Mouse (Mus musculus): ENCODE results near the gene Ticam1. TPM values are rescaled to one million over a fixed set of nuclear protein-coding genes. Genes with fewer than 3 reads are reported as not detected.

Gene Ticam1
- polyA plus RNA-seq (2021; fragmentation: Nextera tagmentation), result 2.2 and 2.6 TPM in 2 replicates
- long read RNA-seq, experiment 1, partial matches to known transcripts, result 0 of 1 reads
- long read RNA-seq, experiment 1, other reads (novel, unspliced or antisense), result 1 of 1 reads
- long read RNA-seq, experiment 2, transcript Ticam1-201 (2 exons, 2,992 nt), result major isoform, 5 of 7 reads
- long read RNA-seq, experiment 2, partial matches to known transcripts, result 0 of 7 reads
- long read RNA-seq, experiment 2, other reads (novel, unspliced or antisense), result 2 of 7 reads

DNA sequence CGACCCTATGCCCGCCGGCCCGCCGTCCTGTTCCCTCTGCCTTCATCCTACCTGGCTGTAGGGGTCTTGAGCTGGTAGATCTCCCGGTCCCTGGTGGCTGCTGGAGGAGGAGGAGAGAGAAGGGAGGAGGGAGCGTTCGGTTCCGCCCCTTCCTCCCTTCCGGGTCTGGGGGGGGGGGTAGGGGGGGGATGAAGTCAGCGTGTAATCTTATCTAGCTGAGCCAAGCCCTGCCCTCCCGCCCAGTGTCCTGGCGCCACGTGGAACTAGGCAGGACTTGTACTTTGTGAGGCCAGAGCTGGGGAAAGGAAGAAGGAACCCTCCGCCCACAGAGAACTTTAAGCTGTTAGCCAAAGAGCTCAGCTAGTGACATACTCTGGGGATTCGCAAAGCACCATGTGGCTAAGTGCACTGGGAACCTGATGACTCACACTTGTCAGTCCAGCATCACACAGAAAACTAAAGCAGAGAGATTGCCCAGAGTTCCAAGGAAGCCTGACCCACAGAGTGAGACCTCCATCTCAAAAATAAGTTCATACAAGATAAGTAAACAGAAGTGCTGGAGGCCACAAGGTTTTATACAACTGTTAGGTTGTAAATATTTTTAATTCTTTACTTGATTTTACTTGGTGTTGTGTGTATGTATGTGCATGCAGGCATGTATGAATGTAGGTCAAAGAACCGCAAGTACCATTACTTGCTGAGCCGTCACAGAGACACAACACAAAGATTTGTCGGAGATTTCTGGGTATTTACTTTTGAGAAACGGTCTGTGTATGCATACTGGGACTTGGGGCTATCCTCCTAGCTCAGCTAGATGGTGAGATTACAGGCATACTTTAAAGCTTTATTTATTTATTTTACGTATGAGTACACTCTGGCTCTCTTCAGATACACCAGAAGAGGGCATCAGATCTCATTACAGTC is at the start of gene Ticam1:
Ticam1 (minus strand) TSS at position 144 of the 924 bp plus-strand sequence.

DNA sequence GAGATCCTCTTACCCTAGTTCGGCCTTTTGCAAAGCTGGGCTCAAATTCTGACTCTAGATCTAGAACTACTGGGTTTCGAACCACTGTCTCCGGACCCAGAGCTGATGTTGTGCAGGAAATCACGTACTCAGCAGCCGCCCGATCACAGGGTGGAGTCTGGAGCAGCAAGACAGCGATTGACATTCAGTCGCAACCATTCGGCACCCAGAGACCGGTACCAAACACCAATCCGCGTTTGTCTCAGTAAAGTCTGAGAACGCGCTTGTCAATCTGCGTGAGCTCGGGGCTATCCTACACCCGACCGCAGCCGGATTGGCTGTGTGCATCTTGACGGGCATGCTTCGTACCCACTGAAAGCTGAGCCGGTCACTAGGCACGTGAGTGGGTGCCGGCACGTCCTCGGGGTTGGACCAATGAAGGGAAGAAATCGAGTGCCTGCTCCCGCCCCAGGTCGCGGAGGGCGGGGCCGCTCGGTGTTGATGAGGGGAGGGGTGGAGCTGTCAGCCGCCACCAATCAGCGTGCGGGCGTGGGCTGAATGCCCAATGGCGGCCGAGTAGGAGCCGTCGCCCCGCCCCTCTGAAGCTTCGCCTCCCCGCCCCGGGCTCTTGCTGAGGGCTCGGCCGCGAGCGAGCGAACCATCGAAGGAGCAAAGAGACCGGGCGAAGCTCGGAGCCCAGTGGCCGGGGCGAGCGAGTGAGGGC is 49.0 kb upstream of the Ticam1 start, which contains the start of gene Kdm4b:
Kdm4b (plus strand) TSS at position 613 of the 703 bp plus-strand sequence.

DNA sequence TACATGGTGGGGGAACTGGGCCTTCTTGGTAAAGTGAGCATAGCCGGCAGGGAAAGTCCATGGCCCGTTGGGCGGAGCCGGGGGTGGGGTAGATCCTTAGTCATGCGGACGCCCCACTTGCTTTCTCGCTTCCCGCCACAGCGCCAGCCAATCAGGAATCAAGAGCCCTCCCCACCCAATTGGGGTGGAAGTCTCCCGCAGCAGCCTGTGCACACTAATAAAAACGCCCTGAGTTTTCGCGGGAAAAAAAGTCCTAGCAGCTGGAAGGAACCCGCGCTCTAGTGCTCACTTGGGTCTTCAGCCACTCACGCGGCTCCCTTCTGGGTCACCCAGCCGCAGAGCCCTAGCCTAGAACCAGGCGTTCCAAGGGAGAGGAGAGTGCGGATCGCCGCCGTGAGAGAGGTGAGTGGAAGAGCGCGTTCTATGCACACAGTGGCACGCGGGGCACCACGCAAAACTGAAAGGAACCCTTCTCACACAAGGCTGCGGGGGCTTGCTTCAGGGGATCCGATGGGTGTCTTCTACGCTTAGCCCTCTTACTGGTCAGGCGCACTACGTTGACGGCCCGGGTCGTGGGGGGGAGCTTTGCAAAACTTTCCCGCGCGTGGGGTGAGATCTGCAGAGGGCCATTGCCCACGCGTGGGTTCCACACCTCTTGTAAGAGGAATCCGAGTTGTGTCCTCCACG is 26.7 kb upstream of the Ticam1 start, which contains the start of gene Uhrf1:
Uhrf1 (plus strand) TSS at position 162 of the 687 bp plus-strand sequence.

DNA sequence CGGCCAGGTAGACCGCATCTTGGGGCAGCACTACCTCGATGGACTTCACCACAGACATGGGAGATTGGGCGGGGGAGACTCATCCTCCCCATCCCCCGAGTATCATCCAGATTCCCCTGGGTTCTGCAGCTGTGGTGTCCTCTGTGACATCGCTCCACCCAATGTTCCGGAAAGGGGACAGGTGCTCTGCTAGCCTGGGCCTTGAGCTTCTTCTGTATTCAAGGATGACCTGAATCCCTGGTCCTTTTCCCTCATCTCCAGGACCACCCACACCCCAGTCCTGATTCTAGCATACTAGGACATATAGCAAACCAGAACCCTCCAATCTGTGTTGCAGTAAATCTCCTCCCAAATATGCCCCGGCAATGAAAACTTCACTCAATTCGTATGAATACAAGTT is 23.6 kb upstream of the Ticam1 start, which contains the start of gene Arrdc5:
Arrdc5 (minus strand) TSS at position 101 of the 400 bp plus-strand sequence.

DNA sequence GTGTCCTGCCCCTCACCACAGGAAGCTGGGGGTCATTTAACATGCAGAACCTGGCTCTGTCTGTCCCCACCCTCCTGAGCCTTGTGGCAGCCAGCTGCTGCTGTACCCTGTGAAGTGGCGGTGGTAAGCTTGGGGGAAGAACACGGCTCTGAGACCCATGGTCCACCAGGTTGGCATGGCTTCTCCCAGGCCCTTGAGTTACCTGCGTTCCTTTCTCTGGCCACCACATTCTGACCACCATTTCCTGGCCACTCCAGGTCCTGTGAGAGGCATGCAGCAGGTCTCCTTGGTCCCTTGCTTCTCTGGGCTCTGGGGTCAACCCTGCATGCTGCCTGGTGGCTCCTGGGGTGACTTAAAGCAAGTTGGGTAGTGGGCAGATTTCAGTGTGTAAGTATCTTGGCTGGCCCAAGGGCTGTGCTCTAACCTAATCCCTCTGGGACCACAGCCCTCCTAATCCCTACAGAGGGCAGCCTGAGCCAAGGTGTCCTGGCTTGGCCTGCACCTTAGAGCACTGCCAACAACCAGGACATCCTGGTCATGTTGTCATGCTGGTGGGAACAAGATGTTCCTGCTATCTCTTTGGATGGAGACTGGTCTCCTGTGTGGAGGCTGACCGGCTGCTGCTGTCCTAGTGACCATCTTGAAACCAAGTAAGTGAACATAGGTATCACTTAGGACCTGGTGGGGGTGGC is 16.1 kb upstream of the Ticam1 start, which contains the start of gene Plin3:
Plin3 (minus strand) TSS at position 343 of the 692 bp plus-strand sequence.

DNA sequence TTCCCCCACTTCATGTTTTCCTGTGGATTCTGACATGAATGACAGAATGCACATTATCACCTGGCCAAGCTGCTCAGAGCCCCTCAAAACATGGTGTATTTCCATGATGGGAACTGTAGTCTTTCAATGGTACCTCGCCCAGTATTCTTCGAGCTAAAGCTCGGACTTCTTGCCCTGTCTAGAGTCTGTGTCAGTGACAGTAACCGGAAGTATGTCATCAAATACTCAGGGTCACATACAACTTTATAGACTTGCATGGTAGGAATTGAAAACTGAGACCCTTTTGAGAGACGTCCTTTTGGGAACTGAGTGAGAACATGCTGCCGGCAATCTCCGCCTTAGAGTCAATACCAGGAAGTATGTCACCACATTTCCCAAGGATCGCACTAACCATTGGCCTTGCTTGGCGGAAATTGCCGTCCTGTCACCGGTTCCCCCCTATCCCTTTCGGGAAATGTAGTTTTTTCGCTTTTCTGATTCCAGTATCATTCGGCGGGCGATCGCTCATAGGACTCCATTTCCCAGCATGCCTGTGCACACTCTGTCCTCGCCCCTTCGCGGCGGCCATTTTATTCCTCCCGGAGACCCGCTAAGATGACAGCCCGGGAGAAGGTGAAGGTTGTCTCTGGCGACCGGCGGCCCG is 20.2 kb downstream of the Ticam1 start, which contains the start of gene Fem1a:
Fem1a (plus strand) TSS at position 572 of the 643 bp plus-strand sequence.

Small RNAs within 50 kb of the gene (microRNA-seq; reads per million reads assigned to microRNA genes)
- 1,626 reads per million, percentile 86 among the genes with 10 or more reads in this experiment for gene Mir7b

Other genes starting within 250 kb of the Ticam1 start
- 37.8 and 39.8 TPM in 2 replicates for gene Sh3gl1, start 240.2 kb downstream of the Ticam1 start, polyA plus RNA-seq (2021; fragmentation: Nextera tagmentation)
- gene Chaf1a, start 236.3 kb downstream of the Ticam1 start, polyA plus RNA-seq (2021; fragmentation: Nextera tagmentation), result 0.68 and 0.92 TPM in 2 replicates
- gene Ubxn6, start 201.8 kb downstream of the Ticam1 start, polyA plus RNA-seq (2021; fragmentation: Nextera tagmentation), result 84.0 and 89.6 TPM in 2 replicates
- gene Hdgfl2, start 197.2 kb downstream of the Ticam1 start, polyA plus RNA-seq (2021; fragmentation: Nextera tagmentation), result 73.1 and 79.1 TPM in 2 replicates
- 0.13 and 0.18 TPM in 2 replicates for gene Plin4, start 167.0 kb downstream of the Ticam1 start, polyA plus RNA-seq (2021; fragmentation: Nextera tagmentation)
- gene Plin5, start 159.2 kb downstream of the Ticam1 start, polyA plus RNA-seq (2021; fragmentation: Nextera tagmentation), result 2.0 and 2.2 TPM in 2 replicates
- 1.5 and 1.8 TPM in 2 replicates for gene Lrg1, start 154.8 kb downstream of the Ticam1 start, polyA plus RNA-seq (2021; fragmentation: Nextera tagmentation)
- gene Sema6b, start 136.4 kb downstream of the Ticam1 start, polyA plus RNA-seq (2021; fragmentation: Nextera tagmentation), result 3.9 and 4.9 TPM in 2 replicates
- gene Tnfaip8l1, start 114.3 kb downstream of the Ticam1 start, polyA plus RNA-seq (2021; fragmentation: Nextera tagmentation), result 7.2 and 9.1 TPM in 2 replicates
- 83.8 and 89.4 TPM in 2 replicates for gene Mydgf, start 92.9 kb downstream of the Ticam1 start, polyA plus RNA-seq (2021; fragmentation: Nextera tagmentation)
- gene Dpp9, start 57.9 kb downstream of the Ticam1 start, polyA plus RNA-seq (2021; fragmentation: Nextera tagmentation), result 17.7 and 19.1 TPM in 2 replicates
- 9.4 and 10.9 TPM in 2 replicates for gene Fem1a, start 20.0 kb downstream of the Ticam1 start, polyA plus RNA-seq (2021; fragmentation: Nextera tagmentation)
- gene Plin3, start 16.1 kb upstream of the Ticam1 start, polyA plus RNA-seq (2021; fragmentation: Nextera tagmentation), result 6.1 and 9.9 TPM in 2 replicates
- gene Arrdc5, start 23.5 kb upstream of the Ticam1 start, polyA plus RNA-seq (2021; fragmentation: Nextera tagmentation), result not detected in 2 replicates
- 0.15 and 0.48 TPM in 2 replicates for gene Uhrf1, start 26.5 kb upstream of the Ticam1 start, polyA plus RNA-seq (2021; fragmentation: Nextera tagmentation)
- 25.3 and 26.4 TPM in 2 replicates for gene Kdm4b, start 49.3 kb upstream of the Ticam1 start, polyA plus RNA-seq (2021; fragmentation: Nextera tagmentation)
- 187 and 245 TPM in 2 replicates for gene Ptprs, start 199.7 kb upstream of the Ticam1 start, polyA plus RNA-seq (2021; fragmentation: Nextera tagmentation)
- gene Znrf4, start 235.6 kb upstream of the Ticam1 start, polyA plus RNA-seq (2021; fragmentation: Nextera tagmentation), result not detected in 2 replicates

All from layer of hippocampus, adult 6 months (tissue).